Mouse (Mus musculus): ENCODE results near the gene Atp1a2. TPM values are rescaled to one million over a fixed set of nuclear protein-coding genes. Genes with fewer than 3 reads are reported as not detected.

The Atp1a2 gene
- polyA plus RNA-seq, 1 experiment from 2014 or later: 3.1 TPM

- Histone ChIP-seq H3K9me3 (ENCODE audit: control insufficient read depth, low read length) (no peaks in the 10 kb centered on the region), H3K27ac (ENCODE audit: low read length) (no peak overlapping the region), H3K4me2 (ENCODE audit: low read depth, low read length) (no peak overlapping the region), H3K4me1 (ENCODE audit: control insufficient read depth, insufficient read depth, low read length) (peaks cover 8% of the 10 kb centered on the region), H3K4me3 (ENCODE audit: low read length) (no peak overlapping the region), H3K9ac (ENCODE audit: low read depth, low read length) (peak overlapping the region; percentile 38; the same call in 1 of the 2 replicates), H3K36me3 (ENCODE audit: control insufficient read depth, insufficient read depth, low read length) (no peaks in the 10 kb centered on the region), H3K27me3 (replicated peaks; ENCODE audit: control insufficient read depth, insufficient read depth, low read length) (no peaks in the 10 kb centered on the region)
- no peak for ATAC-seq
- WGBS: 66% methylated on average over 5 of the region's 5 CpGs
These were observed 2.4 kb upstream of the Atp1a2 start for GRCm38 (mm10) chr1:172300247-172300646.

DNA sequence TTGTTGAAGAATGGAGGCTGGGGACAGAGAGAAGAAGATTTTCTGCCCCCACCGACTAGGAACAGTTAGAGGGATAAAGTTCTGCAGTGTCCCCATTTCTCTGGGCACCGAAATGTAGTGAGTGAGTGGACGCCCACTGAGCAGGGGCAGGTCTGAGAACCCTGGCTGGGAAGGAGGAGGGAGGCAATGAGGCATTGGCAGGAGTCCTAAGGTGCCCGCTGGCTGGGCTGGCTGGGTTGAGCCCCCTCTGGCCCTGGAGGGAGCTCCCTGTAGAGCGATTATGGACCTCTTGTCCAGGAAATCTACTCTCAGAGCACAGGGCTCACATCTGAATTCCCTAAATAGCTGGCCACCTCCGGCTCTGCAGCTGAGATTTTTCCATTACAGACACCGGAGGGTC is 1.7 kb upstream of the Atp1a2 start:
- ATAC-seq: no peak
- Histone ChIP-seq H3K27ac (ENCODE audit: low read length) (no peak overlapping the region), H3K4me2 (ENCODE audit: low read depth, low read length) (no peak overlapping the region), H3K27me3 (replicated peaks; ENCODE audit: control insufficient read depth, insufficient read depth, low read length) (no peaks in the 10 kb centered on the region), H3K9me3 (ENCODE audit: control insufficient read depth, low read length) (no peaks in the 10 kb centered on the region), H3K9ac (ENCODE audit: low read depth, low read length) (no peak overlapping the region), H3K36me3 (ENCODE audit: control insufficient read depth, insufficient read depth, low read length) (no peaks in the 10 kb centered on the region), H3K4me1 (ENCODE audit: control insufficient read depth, insufficient read depth, low read length) (peaks cover 9% of the 10 kb centered on the region), H3K4me3 (ENCODE audit: low read length) (no peak overlapping the region)
- 74% methylated on average over 7 of the region's 7 CpGs for WGBS

GRCm38 (mm10) chr1:172296816-172297510 is 901 bp downstream of the Atp1a2 start:
- WGBS: 75% methylated on average over 6 of the region's 6 CpGs
- Histone ChIP-seq H3K36me3 (ENCODE audit: control insufficient read depth, insufficient read depth, low read length) (no peaks in the 10 kb centered on the region), H3K9me3 (ENCODE audit: control insufficient read depth, low read length) (no peaks in the 10 kb centered on the region), H3K9ac (ENCODE audit: low read depth, low read length) (peak overlapping the region; percentile 59), H3K4me1 (ENCODE audit: control insufficient read depth, insufficient read depth, low read length) (peaks cover 13% of the 10 kb centered on the region), H3K27me3 (replicated peaks; ENCODE audit: control insufficient read depth, insufficient read depth, low read length) (no peaks in the 10 kb centered on the region), H3K27ac (ENCODE audit: low read length) (peak overlapping the region; percentile 50), H3K4me2 (ENCODE audit: low read depth, low read length) (peak overlapping the region; percentile 44), H3K4me3 (ENCODE audit: low read length) (peak overlapping the region; percentile 32)
- no peak for ATAC-seq

- no peak overlapping the region for H3K27ac ChIP-seq (ENCODE audit: low read length)
- no peak overlapping the region for H3K4me3 ChIP-seq (ENCODE audit: low read length)
- ATAC-seq: peak; percentile 42
- H3K27me3 ChIP-seq (replicated peaks; ENCODE audit: control insufficient read depth, insufficient read depth, low read length): no peaks in the 10 kb centered on the region
- H3K4me2 ChIP-seq (ENCODE audit: low read depth, low read length): no peak overlapping the region
- H3K9ac ChIP-seq (ENCODE audit: low read depth, low read length): no peak overlapping the region
- H3K4me1 ChIP-seq (ENCODE audit: control insufficient read depth, insufficient read depth, low read length): peaks cover 13% of the 10 kb centered on the region
- H3K9me3 ChIP-seq (ENCODE audit: control insufficient read depth, low read length): no peaks in the 10 kb centered on the region
- no peaks in the 10 kb centered on the region for H3K36me3 ChIP-seq (ENCODE audit: control insufficient read depth, insufficient read depth, low read length)
- 44% methylated on average over 4 of the region's 4 CpGs for WGBS
These were observed 2.1 kb downstream of the Atp1a2 start for GRCm38 (mm10) chr1:172295751-172296197.

DNA sequence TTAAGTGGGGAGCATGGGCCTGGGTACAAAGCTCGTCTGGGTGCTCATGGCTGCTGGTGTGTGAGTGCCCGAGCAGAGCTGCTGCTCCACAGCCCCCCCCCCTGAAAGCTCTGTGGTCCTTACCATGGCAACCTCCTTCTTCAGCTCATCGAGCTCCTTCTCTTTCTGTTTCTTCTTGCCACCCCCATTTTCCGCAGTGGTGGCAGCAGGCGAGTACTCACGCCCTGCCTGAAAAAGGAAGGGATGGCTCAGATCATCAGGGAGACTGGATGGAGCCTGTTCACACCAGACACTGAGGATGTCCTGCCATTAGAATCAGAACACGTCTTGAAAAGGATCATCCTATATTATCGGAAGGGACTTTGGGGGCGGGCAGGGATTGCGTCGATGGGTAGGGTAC is 4.4 kb downstream of the Atp1a2 start:
- H3K36me3 ChIP-seq (ENCODE audit: control insufficient read depth, insufficient read depth, low read length): no peaks in the 10 kb centered on the region
- H3K27ac ChIP-seq (ENCODE audit: low read length): no peak overlapping the region
- H3K9me3 ChIP-seq (ENCODE audit: control insufficient read depth, low read length): no peaks in the 10 kb centered on the region
- no peak overlapping the region for H3K9ac ChIP-seq (ENCODE audit: low read depth, low read length)
- peaks cover 13% of the 10 kb centered on the region for H3K4me1 ChIP-seq (ENCODE audit: control insufficient read depth, insufficient read depth, low read length)
- H3K4me2 ChIP-seq (ENCODE audit: low read depth, low read length): no peak overlapping the region
- H3K27me3 ChIP-seq (replicated peaks; ENCODE audit: control insufficient read depth, insufficient read depth, low read length): no peaks in the 10 kb centered on the region
- WGBS: 93% methylated on average over 11 of the region's 11 CpGs
- H3K4me3 ChIP-seq (ENCODE audit: low read length): no peak overlapping the region
- no peak for ATAC-seq

- H3K9ac ChIP-seq (ENCODE audit: low read depth, low read length): no peak overlapping the region
- 61% methylated on average over 2 of the region's 2 CpGs for WGBS
- no peak overlapping the region for H3K27ac ChIP-seq (ENCODE audit: low read length)
- no peaks in the 10 kb centered on the region for H3K27me3 ChIP-seq (replicated peaks; ENCODE audit: control insufficient read depth, insufficient read depth, low read length)
- no peak overlapping the region for H3K4me2 ChIP-seq (ENCODE audit: low read depth, low read length)
- H3K4me3 ChIP-seq (ENCODE audit: low read length): no peak overlapping the region
- H3K36me3 ChIP-seq (ENCODE audit: control insufficient read depth, insufficient read depth, low read length): no peaks in the 10 kb centered on the region
- peaks cover 13% of the 10 kb centered on the region for H3K4me1 ChIP-seq (ENCODE audit: control insufficient read depth, insufficient read depth, low read length)
- no peak for ATAC-seq
- H3K9me3 ChIP-seq (ENCODE audit: control insufficient read depth, low read length): no peaks in the 10 kb centered on the region
These were observed 5.0 kb downstream of the Atp1a2 start for GRCm38 (mm10) chr1:172292880-172293279.

- Histone ChIP-seq H3K4me2 (ENCODE audit: low read depth, low read length) (no peak overlapping the region), H3K9me3 (ENCODE audit: control insufficient read depth, low read length) (no peaks in the 10 kb centered on the region), H3K27ac (ENCODE audit: low read length) (no peak overlapping the region), H3K4me1 (ENCODE audit: control insufficient read depth, insufficient read depth, low read length) (peaks cover 3% of the 10 kb centered on the region; the same call in 1 of the 2 replicates), H3K27me3 (replicated peaks; ENCODE audit: control insufficient read depth, insufficient read depth, low read length) (no peaks in the 10 kb centered on the region), H3K4me3 (ENCODE audit: low read length) (no peak overlapping the region), H3K9ac (ENCODE audit: low read depth, low read length) (no peak overlapping the region), H3K36me3 (ENCODE audit: control insufficient read depth, insufficient read depth, low read length) (no peaks in the 10 kb centered on the region)
- WGBS: 60% methylated on average over 3 of the region's 3 CpGs
- ATAC-seq: peak; percentile 83
These were observed 8.3 kb downstream of the Atp1a2 start for GRCm38 (mm10) chr1:172289617-172289946.

- peaks cover 3% of the 10 kb centered on the region; the same call in 1 of the 2 replicates for H3K4me1 ChIP-seq (ENCODE audit: control insufficient read depth, insufficient read depth, low read length)
- H3K27me3 ChIP-seq (replicated peaks; ENCODE audit: control insufficient read depth, insufficient read depth, low read length): no peaks in the 10 kb centered on the region
- no peak overlapping the region for H3K4me3 ChIP-seq (ENCODE audit: low read length)
- H3K9ac ChIP-seq (ENCODE audit: low read depth, low read length): no peak overlapping the region
- 91% methylated on average over 11 of the region's 11 CpGs for WGBS
- H3K27ac ChIP-seq (ENCODE audit: low read length): no peak overlapping the region
- no peak for ATAC-seq
- H3K36me3 ChIP-seq (ENCODE audit: control insufficient read depth, insufficient read depth, low read length): no peaks in the 10 kb centered on the region
- H3K9me3 ChIP-seq (ENCODE audit: control insufficient read depth, low read length): no peaks in the 10 kb centered on the region
- no peak overlapping the region for H3K4me2 ChIP-seq (ENCODE audit: low read depth, low read length)
These were observed 8.8 kb downstream of the Atp1a2 start for GRCm38 (mm10) chr1:172288900-172289616.

GRCm38 (mm10) chr1:172286740-172287139 is 11.1 kb downstream of the Atp1a2 start:
- WGBS: 78% methylated on average over 5 of the region's 5 CpGs
- Histone ChIP-seq H3K36me3 (ENCODE audit: control insufficient read depth, insufficient read depth, low read length) (no peaks in the 10 kb centered on the region), H3K27ac (ENCODE audit: low read length) (no peak overlapping the region), H3K9ac (ENCODE audit: low read depth, low read length) (no peak overlapping the region), H3K4me1 (ENCODE audit: control insufficient read depth, insufficient read depth, low read length) (peaks cover 3% of the 10 kb centered on the region; the same call in 1 of the 2 replicates), H3K4me2 (ENCODE audit: low read depth, low read length) (no peak overlapping the region), H3K4me3 (ENCODE audit: low read length) (no peak overlapping the region), H3K27me3 (replicated peaks; ENCODE audit: control insufficient read depth, insufficient read depth, low read length) (no peaks in the 10 kb centered on the region), H3K9me3 (ENCODE audit: control insufficient read depth, low read length) (no peaks in the 10 kb centered on the region)
- ATAC-seq: no peak

Data from intestine, embryonic 16.5 days (tissue).